In genomic region chr1:37131146-37131545, GRCm38 (mm10) we compare ENCODE assay signal across 25 mouse cellular contexts.
DNase-seq lines count a peak whose midpoint lies in the region; TF ChIP-seq lines count a peak whose summit lies in the region.
"Had no signal": no experiment of that assay in that cellular context is flagged by ENCODE, and none has a peak within 500 bp of the region (broad histone marks: within the 10 kb centered on the region; RNA-seq: fewer than 3 reads in every experiment).

No protein-coding gene starts in this region.

- no peaks in the 10 kb centered on the region for H3K9me3 ChIP-seq in E14TG2a.4 (ENCODE audit: low read length)
- no peaks in the 10 kb centered on the region for H3K9me3 ChIP-seq in ES-E14 (ENCODE audit: control insufficient read depth, insufficient read depth, low read depth, low read length)
- H3K9me3 ChIP-seq: forebrain, embryonic 10.5 days; forebrain, embryonic 13.5 days; G1E; heart, embryonic 12.5 days; heart, embryonic 15.5 days; hindbrain, embryonic 15.5 days; intestine, embryonic 15.5 days had no signal

- H3K27ac ChIP-seq in ES-E14 (ENCODE audit: insufficient read depth, low read depth, low read length, poor library complexity, severe bottlenecking): peak overlapping the region; percentile 2; the same call in 1 of the 2 replicates
- H3K27ac ChIP-seq: forebrain, embryonic 10.5 days; forebrain, embryonic 13.5 days; heart, embryonic 15.5 days; hindbrain, embryonic 15.5 days; intestine, embryonic 15.5 days had no signal

- in situ Hi-C loops in ES-E14 (cut with MboI; ENCODE audit: low sequenced_read_pairs in 2 of 2, unreplicated experiment in 2 of 2): no loop called here

- H3K4me1 ChIP-seq in E14TG2a.4 (replicated peaks; ENCODE audit: low read depth, low read length): peaks cover 65% of the 10 kb centered on the region
- peaks cover 11 to 12% of the 10 kb centered on the region in 2 experiments for H3K4me1 ChIP-seq in ES-E14 (ENCODE audit: control insufficient read depth in 2 of 2, insufficient read depth in 2 of 2, low read length in 2 of 2, poor library complexity in 1 of 2)
- H3K4me1 ChIP-seq: forebrain, embryonic 10.5 days; forebrain, embryonic 13.5 days; heart, embryonic 12.5 days; heart, embryonic 15.5 days; hindbrain, embryonic 15.5 days; intestine, embryonic 15.5 days had no signal

- no peak overlapping the region for H3K9ac ChIP-seq in ES-E14 (ENCODE audit: insufficient read depth, low read depth, low read length, poor library complexity, severe bottlenecking)
- H3K9ac ChIP-seq: forebrain, embryonic 13.5 days; heart, embryonic 12.5 days; heart, embryonic 15.5 days; hindbrain, embryonic 15.5 days; intestine, embryonic 15.5 days had no signal

- H3K27me3 ChIP-seq in E14TG2a.4 (ENCODE audit: insufficient read depth, low read length): no peaks in the 10 kb centered on the region
- H3K27me3 ChIP-seq: CH12.LX; forebrain, embryonic 13.5 days; heart, embryonic 12.5 days; heart, embryonic 15.5 days; hindbrain, embryonic 15.5 days; intestine, embryonic 15.5 days had no signal

- peaks cover 81% of the 10 kb centered on the region for H3K36me3 ChIP-seq in E14TG2a.4 (ENCODE audit: insufficient read depth, low read length)
- H3K36me3 ChIP-seq in ES-E14 (ENCODE audit: control insufficient read depth, insufficient read depth, low read length, poor library complexity, severe bottlenecking): 0 out of 2 replicates have a peak, but pooled peaks cover 2% of the 10 kb centered on the region
- H3K36me3 ChIP-seq: forebrain, embryonic 10.5 days; G1E; heart, embryonic 12.5 days; heart, embryonic 15.5 days; hindbrain, embryonic 15.5 days; intestine, embryonic 15.5 days had no signal

- TF ChIP-seq CTCF in E14TG2a.4 (conservative IDR thresholded peaks at IDR 0.05; ENCODE audit: low read length): no peak

- peak; percentile 68 to 74 for DNase-seq in cerebellum, postnatal 10 days
- DNase-seq in cerebellum, adult 9-10 months: no peak
- peak; percentile 65 for DNase-seq in heart, adult 11 months
- no peak for DNase-seq in heart, adult 9 months (ENCODE audit: low spot score in 2 of 2)
- no peak for DNase-seq in ES-E14 (ENCODE audit: low read depth, low spot score)
- no peak for DNase-seq in frontal cortex, adult 2 months (ENCODE audit: extremely low spot score in 1 of 2, low spot score in 1 of 2)
- DNase-seq: adrenal gland, postnatal 10 days; B cell, adult 2 months; cerebellum, adult 18-20 months; cerebellum, adult 9-11 months; gastrocnemius, postnatal 10 days; gastrocnemius, postnatal 36 days; heart, postnatal 10 days; heart, postnatal 36 days; kidney, adult 11 months; kidney, adult 8-10 months had no signal

- H3K4me3 ChIP-seq in E14TG2a.4 (replicated peaks; ENCODE audit: low read length): peak overlapping the region; percentile 13; the same call in 1 of the 2 replicates
- H3K4me3 ChIP-seq in ES-E14 (ENCODE audit: insufficient read depth in 1 of 2, low read depth in 1 of 2, low read length in 2 of 2, poor library complexity in 1 of 2, severe bottlenecking in 1 of 2): no peak overlapping the region
- H3K4me3 ChIP-seq: forebrain, embryonic 10.5 days; forebrain, embryonic 13.5 days; heart, embryonic 12.5 days; heart, embryonic 15.5 days; hindbrain, embryonic 15.5 days; intestine, embryonic 15.5 days had no signal

TF ChIP-seq in ES-E14, 5 proteins besides CTCF, POLR2A, EP300 and RAD21:
- TF ChIP-seq ZC3H11A (IDR thresholded peaks at IDR 0.05; ENCODE audit: borderline replicate concordance, low read depth, low read length) (no peak), ZNF384 (IDR thresholded peaks at IDR 0.05; ENCODE audit: low read depth, low read length) (no peak), HCFC1 (IDR thresholded peaks at IDR 0.05; ENCODE audit: borderline replicate concordance, insufficient read depth, low read length) (no peak), MAFK (IDR thresholded peaks at IDR 0.05; ENCODE audit: insufficient read depth, low read depth, low read length) (no peak), CHD2 (IDR thresholded peaks at IDR 0.05; ENCODE audit: low read depth, low read length) (no peak)
TF ChIP-seq in ES-E14: peak in this region for 0.

Comparison
In these comparisons a context has a peak if more than half of its experiments do, and no peak if none do; other contexts are left out.
1. DNase-seq: peak in cerebellum, postnatal 10 days (2 of 2) and heart, adult 11 months (single experiment); none in cerebellum, adult 9-10 months (single experiment), heart, adult 9 months (0 of 2), ES-E14 (single experiment) and frontal cortex, adult 2 months (0 of 2).